Mouse (Mus musculus) adrenal gland, postnatal 14 days (tissue): Measurements from ENCODE around the gene Ksr2. TPM values are rescaled to one million over a fixed set of nuclear protein-coding genes. Genes with fewer than 3 reads are reported as not detected.

Experiments used
- DNase-seq: peaks from one replicate; pipeline ENCODE4 v3.0.0; 2021; ENCODE audit warnings: mixed read lengths
- total RNA-seq: library from RNA; stranded (reverse); gene quantifications from 2 replicates; pipeline ENCODE4 v1.2.3, GENCODE M21; 2021

Ksr2 gene
- total RNA-seq, 1 experiment from 2014 or later = 5.2 TPM

- DNase-seq = no peak
These were observed 277.5 kb downstream of the Ksr2 start for GRCm38 (mm10) chr5:117691271-117691670.

DNA sequence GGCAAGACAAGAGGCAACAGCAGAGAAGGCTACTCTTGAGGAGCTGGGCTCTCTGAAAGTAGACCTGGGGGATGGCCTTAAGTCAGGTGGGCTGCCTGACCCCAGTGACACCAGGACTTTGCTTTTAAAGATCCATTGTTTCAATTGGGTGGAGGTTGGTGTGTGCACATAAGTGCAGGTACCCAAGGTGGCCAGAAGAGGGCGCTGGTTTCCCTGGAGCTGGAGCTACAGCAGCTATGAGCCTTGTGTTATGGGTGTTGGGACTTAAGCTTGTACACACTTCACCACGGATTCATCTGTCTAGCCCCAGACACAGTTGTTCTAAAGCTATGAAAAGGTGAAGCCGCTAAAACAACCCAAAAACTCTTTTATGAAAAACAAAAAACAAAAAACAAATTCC lies 279.8 kb downstream of the Ksr2 start:
- no peak for DNase-seq

GRCm38 (mm10) chr5:117694632-117695031 lies 280.8 kb downstream of the Ksr2 start:
- no peak for DNase-seq

DNA sequence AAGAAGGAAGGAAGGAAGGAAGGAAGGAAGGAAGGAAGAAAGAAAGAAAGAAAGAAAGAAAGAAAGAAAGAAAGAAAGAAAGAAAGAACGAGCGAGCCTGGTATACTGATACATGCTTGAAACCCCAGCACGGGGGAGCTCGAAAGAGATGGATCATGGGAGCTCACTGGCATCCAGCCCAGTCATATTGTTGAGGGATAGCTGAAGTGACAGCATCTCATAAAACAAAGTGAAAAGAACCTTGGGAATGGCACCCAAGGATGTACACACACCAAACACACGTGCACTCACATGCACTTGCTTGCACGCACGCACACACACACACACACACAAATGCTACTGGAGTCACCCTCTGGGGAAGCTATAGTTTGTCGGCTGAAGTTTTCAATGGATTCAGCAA lies 282.6 kb downstream of the Ksr2 start:
- peak; percentile 88 for DNase-seq

DNA sequence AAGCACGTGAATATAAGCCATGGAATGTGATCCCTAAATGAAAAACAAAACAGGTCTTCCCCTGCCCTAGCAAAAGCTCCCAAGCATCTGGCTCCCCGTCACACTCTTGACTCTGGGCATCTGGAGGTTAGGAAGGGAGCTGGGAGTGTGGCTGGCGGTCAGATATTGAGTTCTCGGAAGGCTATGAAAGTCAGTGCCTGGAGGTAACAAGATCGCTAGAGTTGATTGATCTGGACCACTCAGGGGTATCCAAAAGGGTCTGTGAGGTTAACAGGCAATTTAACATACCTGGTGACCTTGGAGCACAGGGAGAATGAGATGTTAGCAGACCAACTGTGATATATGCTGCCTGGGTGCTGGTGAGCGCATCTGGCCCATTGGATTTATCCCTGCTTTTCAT lies 283.8 kb downstream of the Ksr2 start:
- no peak for DNase-seq

- DNase-seq = no peak
These were observed 290.6 kb downstream of the Ksr2 start for GRCm38 (mm10) chr5:117704371-117704770.

DNA sequence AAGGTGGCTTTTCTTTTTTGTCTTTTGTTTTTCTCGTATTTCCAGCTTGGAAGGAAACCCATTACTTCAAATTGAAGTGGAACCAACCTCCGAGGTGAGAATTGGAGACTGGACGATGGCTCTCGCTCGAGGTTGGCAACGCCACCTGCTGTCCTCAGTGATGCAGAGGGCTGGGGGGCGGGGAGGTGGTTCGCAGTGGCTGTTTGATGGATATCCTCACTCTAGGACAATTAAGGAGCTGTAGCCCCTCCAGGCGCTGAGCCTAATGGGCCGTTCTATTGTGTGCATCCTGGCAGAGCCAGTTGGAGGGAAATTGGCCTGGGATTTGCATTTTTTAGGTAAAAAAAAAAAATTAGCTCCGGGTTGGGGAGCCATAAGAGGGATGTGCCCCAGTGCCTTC lies 292.8 kb downstream of the Ksr2 start:
- no peak for DNase-seq

- DNase-seq = no peak
These were observed 295.5 kb downstream of the Ksr2 start for GRCm38 (mm10) chr5:117709306-117709705.

GRCm38 (mm10) chr5:117711636-117712035 lies 297.8 kb downstream of the Ksr2 start:
- no peak for DNase-seq

DNA sequence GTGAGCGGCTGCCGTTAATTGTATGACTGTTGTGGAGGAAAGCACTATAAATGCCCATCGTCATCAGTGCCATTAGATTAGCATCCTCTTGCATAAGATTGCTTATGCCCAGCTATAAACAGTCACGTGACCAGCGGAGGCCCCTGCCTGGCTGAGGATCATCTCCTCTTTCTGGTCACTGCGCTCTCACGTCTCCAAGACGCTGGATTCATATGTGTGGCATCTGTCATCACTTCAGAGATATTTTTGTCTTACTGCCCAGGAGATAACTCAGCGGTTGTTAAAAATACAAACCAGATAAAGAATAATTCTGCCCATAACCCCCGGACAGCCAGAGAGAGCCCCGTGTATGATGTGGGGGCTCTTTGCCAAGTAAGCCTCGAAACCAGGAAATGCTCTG lies 298.4 kb downstream of the Ksr2 start:
- no peak for DNase-seq

DNA sequence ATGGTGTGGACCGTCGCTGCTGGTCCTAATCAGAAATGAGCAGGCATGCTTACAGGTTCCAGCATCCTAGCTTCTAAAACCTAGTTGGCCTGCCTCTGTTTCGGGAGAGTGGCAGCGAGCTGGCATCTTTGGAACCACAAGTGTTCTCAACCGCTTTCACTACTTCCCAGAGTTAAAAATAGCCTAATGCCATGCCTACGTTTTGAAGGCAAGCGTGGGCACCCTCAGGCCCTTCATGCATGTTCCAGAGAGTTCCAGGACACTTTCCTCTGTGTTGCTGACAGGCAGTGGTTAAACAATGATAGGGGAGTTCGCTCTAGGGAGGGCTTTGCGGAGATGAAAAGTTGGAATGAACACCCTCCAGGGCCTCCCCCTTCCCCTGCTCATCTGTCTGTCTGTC lies 303.3 kb downstream of the Ksr2 start:
- DNase-seq = no peak

GRCm38 (mm10) chr5:117723316-117723715 lies 309.5 kb downstream of the Ksr2 start:
- no peak for DNase-seq

- no peak for DNase-seq
These were observed 312.7 kb downstream of the Ksr2 start for GRCm38 (mm10) chr5:117726548-117726947.

- no peak for DNase-seq
These were observed 313.3 kb downstream of the Ksr2 start for GRCm38 (mm10) chr5:117727138-117727537.

DNA sequence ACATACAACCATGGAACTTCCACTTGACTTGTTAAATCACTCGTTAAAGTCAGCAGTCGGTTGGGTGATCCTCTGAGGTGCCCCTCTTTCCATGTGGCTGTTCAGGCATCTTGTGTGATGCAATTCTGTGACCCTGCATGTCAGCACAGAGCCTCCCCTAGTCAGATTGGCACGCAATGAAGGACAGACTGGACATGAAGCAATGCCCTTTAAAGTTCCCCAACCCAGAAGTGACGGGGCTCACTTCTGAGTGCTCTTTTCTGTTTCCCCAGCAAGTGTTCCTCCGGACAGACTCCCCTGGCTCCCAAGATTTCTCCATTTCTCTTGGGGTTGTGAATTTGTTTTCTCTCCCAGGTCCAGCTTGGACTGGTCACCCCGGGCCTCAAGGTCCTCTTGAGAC lies 317.5 kb downstream of the Ksr2 start:
- DNase-seq = peak; percentile 69

GRCm38 (mm10) chr5:117744654-117745178 lies 330.9 kb downstream of the Ksr2 start:
- DNase-seq = peak; percentile 24

- DNase-seq = no peak
These were observed 335.6 kb downstream of the Ksr2 start for GRCm38 (mm10) chr5:117749353-117749752.

- DNase-seq = no peak
These were observed 344.1 kb downstream of the Ksr2 start for GRCm38 (mm10) chr5:117757696-117758482.

DNA sequence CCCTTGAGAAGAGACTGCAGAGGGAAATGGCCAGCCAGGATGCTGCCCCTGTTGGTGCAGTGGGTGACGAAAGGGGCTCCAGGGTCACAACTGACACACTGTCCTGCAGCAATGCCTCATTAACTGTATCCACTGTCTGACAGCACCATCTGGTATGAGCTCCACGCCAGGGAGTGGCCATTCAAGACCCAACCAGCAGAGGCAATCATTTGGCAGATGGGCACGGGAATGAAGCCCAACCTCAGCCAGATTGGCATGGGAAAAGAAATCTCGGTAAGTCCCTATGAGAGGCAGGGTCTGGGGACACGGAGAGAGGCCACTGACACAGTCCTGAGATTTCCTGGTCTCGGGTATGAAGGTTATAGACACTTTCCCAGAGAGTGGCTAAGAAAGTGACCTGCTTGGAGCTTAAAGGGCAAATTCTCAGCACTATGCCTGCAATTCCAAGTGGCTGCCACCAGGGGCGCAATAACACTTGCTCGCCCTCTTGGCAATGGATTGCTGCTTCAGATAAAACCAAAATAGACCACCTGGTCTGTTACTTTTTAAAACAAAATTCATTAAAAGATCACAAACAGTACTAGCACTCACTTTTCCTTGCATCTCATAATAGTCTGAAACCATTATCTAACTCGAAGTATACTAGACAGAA lies 347.5 kb downstream of the Ksr2 start:
- no peak for DNase-seq

DNA sequence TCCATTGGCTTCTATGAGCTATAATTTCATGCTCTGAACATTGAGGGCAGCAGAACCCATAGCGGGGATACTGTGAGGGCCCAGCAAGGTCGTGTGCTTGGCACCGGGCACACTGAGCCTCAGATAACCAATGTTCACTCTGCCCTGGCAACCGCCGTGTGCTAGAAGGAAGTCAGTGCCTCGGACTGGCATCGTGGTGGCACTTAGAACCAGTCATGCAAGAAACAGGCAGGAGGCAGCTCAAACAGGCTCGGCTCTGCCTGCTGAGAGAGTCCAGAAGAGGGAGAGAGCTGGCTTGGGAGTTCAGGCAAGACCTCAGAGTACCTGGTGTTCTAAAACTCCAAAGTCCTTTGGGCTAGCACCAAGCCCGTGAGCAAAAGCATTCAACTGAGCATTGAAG lies 350.7 kb downstream of the Ksr2 start:
- no peak for DNase-seq

DNA sequence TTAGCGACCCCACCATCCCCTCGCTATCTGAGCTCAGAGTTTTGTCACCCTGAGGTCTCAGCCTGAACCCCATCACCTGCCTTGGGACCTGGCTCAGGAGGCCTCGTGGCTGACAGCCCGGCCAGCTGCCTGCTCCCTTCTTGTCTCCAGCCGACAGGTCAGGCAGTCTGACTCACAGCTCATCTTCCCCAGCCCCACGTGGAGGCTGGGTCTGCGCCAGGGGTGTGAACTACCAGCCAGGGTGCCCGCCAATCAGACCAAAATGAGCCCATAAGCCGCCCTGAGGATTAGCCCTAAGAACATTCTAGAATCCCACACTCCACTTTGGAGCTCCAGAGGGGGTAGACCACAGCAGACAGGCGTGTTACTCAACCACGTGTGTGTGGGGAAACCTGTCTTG lies 365.4 kb downstream of the Ksr2 start:
- peak; percentile 47 for DNase-seq

DNA sequence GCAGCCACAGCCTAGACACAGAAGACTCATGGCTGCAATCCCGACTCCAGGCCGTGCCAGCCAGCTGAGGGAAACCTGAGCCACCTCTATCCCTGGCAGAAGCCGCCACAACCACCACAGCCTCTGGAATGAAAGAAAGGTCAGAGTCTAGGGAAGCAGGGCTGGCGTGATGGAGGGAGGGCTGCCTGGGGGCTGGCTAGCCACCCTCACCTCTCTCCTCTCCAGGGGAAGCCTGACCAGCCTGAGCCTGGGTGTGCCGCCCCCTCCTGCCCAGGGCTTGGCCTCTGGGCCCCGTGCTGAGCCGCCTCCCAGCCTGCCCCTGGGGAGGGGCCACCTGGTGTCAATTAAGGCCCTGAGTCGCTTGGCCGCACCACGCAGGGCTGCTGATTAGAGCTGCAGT lies 366.9 kb downstream of the Ksr2 start, which contains the start of gene Nos1:
Gene Nos1 (plus strand): TSS at position 352 of the 400 bp plus-strand sequence.
- no peak for DNase-seq

DNA sequence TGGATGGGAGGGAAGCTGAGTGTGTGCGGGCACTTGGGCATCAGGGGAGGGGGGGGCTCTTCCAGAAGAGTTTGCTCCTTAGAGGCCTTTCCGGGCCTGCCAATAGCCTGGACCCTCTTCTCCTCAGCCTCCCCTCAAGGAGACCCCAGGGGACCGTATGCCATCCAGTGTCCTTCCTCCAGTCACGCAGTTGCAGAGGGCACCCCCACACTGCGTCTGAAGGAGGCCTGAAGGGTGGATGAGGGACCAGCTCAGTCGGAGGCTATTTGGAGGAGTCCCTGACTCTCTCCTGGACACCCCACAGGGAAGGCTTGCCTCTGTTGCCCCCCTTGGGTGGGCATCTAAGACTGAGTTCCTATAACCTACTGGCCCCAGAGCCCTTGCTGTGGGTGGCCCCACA lies 367.4 kb downstream of the Ksr2 start:
- no peak for DNase-seq

- DNase-seq = peak; percentile 28
These were observed 376.3 kb downstream of the Ksr2 start for GRCm38 (mm10) chr5:117790071-117790470.
